Mouse (Mus musculus) hindbrain, embryonic 13.5 days (tissue): Measurements from ENCODE around the gene Sept9. TPM values are rescaled to one million over a fixed set of nuclear protein-coding genes. Genes with fewer than 3 reads are reported as not detected.
A peak's percentile ranks its signal among the peaks of the same experiment; 100 is the strongest.

ENCODE experiments used
- ATAC-seq: fragments of 200-750 bp; cut with Nextera tagmentation; 2 replicates; pipeline ENCODE4 v1.8.0; 2017; ENCODE audit warnings: moderate TSS enrichment; ENCODE audit not compliant: low FRiP score
- H3K27ac ChIP-seq: fragments of 300-500 bp; sonication (generic); 2 replicates; pipeline ENCODE4 v1.5.1; 2015; ENCODE audit warnings: inconsistent platforms, mild to moderate bottlenecking, moderate library complexity
- H3K27me3 ChIP-seq: fragments of 300-500 bp; sonication (generic); 2 replicates; pipeline ENCODE4 v1.6.1; 2015; ENCODE audit warnings: mild to moderate bottlenecking, inconsistent platforms
- H3K36me3 ChIP-seq: fragments of 300-500 bp; sonication (generic); 2 replicates; pipeline ENCODE4 v1.6.1; 2015; ENCODE audit warnings: mild to moderate bottlenecking, inconsistent platforms
- H3K4me1 ChIP-seq: fragments of 300-500 bp; sonication (generic); replicated peaks from 2 replicates; pipeline ENCODE4 v1.6.1; 2015; ENCODE audit warnings: inconsistent platforms
- H3K4me2 ChIP-seq: fragments of 300-500 bp; sonication (generic); 2 replicates; pipeline ENCODE4 v1.6.1; 2015; ENCODE audit warnings: inconsistent platforms, mild to moderate bottlenecking, moderate library complexity
- H3K4me3 ChIP-seq: fragments of 300-500 bp; sonication (generic); 2 replicates; pipeline ENCODE4 v1.5.1; 2015; ENCODE audit warnings: mild to moderate bottlenecking, inconsistent platforms
- H3K9ac ChIP-seq: fragments of 300-500 bp; sonication (generic); 2 replicates; pipeline ENCODE4 v1.6.1; 2015; ENCODE audit warnings: mild to moderate bottlenecking, inconsistent platforms
- H3K9me3 ChIP-seq: fragments of 300-500 bp; sonication (generic); 2 replicates; pipeline ENCODE4 v1.6.1; 2016; ENCODE audit warnings: inconsistent platforms
- WGBS: fragments of 180-500 bp; shearing (Covaris S2); methylation state at CpG from one replicate; pipeline ENCODE4 v1.1.7; 2015; 5-methylcytosine and 5-hydroxymethylcytosine counted together
- polyA plus RNA-seq: library from polyadenylated mRNA; unstranded; fragments of >200 nt; fragmentation: Nextera tagmentation; extraction: Ambion mirVana; gene quantifications from 2 replicates; pipeline ENCODE4 v1.2.1, GENCODE M21; 2015

Gene Sept9
- polyA plus RNA-seq, 1 experiment from 2014 or later, result 117 TPM

- Histone ChIP-seq H3K9ac (no peak overlapping the region), H3K4me2 (no peak overlapping the region), H3K4me1 (peaks cover 1% of the 10 kb centered on the region; the same call in 1 of the 2 replicates), H3K9me3 (no peaks in the 10 kb centered on the region), H3K27ac (no peak overlapping the region), H3K36me3 (peaks cover 9% of the 10 kb centered on the region), H3K4me3 (no peak overlapping the region), H3K27me3 (no peaks in the 10 kb centered on the region)
- ATAC-seq, result no peak
- 81% methylated on average over 7 of the region's 7 CpGs for WGBS
These were observed 167.4 kb downstream of the Sept9 start for GRCm38 (mm10) chr11:117366861-117367357.

GRCm38 (mm10) chr11:117367937-117368336 lies 168.5 kb downstream of the Sept9 start:
- H3K9me3 ChIP-seq, result no peaks in the 10 kb centered on the region
- no peak overlapping the region for H3K9ac ChIP-seq
- 89% methylated on average over 6 of the region's 6 CpGs for WGBS
- H3K27ac ChIP-seq, result no peak overlapping the region
- no peak overlapping the region for H3K4me2 ChIP-seq
- H3K36me3 ChIP-seq, result no peaks in the 10 kb centered on the region; the same call in 1 of the 2 replicates
- H3K27me3 ChIP-seq, result no peaks in the 10 kb centered on the region
- H3K4me1 ChIP-seq, result peaks cover 3% of the 10 kb centered on the region; the same call in 1 of the 2 replicates
- no peak for ATAC-seq
- no peak overlapping the region for H3K4me3 ChIP-seq

- Histone ChIP-seq H3K9ac (no peak overlapping the region), H3K27me3 (peaks cover 3% of the 10 kb centered on the region), H3K27ac (no peak overlapping the region), H3K36me3 (no peaks in the 10 kb centered on the region), H3K4me3 (no peak overlapping the region), H3K9me3 (no peaks in the 10 kb centered on the region), H3K4me2 (no peak overlapping the region), H3K4me1 (peaks cover 13% of the 10 kb centered on the region)
- 93% methylated on average over 5 of the region's 5 CpGs for WGBS
- ATAC-seq, result no peak
These were observed 169.9 kb downstream of the Sept9 start for GRCm38 (mm10) chr11:117369347-117369746.

- ATAC-seq, result no peak
- Histone ChIP-seq H3K4me3 (no peak overlapping the region), H3K9me3 (no peaks in the 10 kb centered on the region), H3K27me3 (peaks cover 8% of the 10 kb centered on the region), H3K4me2 (no peak overlapping the region), H3K27ac (no peak overlapping the region), H3K9ac (no peak overlapping the region), H3K36me3 (no peaks in the 10 kb centered on the region), H3K4me1 (peaks cover 13% of the 10 kb centered on the region)
- WGBS, result 75% methylated on average over 5 of the region's 5 CpGs
These were observed 170.9 kb downstream of the Sept9 start for GRCm38 (mm10) chr11:117370262-117370850.

- H3K27me3 ChIP-seq, result peaks cover 8% of the 10 kb centered on the region
- H3K4me2 ChIP-seq, result no peak overlapping the region
- H3K27ac ChIP-seq, result no peak overlapping the region
- no peak overlapping the region for H3K9ac ChIP-seq
- ATAC-seq, result no peak
- WGBS, result 88% methylated on average over 10 of the region's 10 CpGs
- no peaks in the 10 kb centered on the region for H3K9me3 ChIP-seq
- no peaks in the 10 kb centered on the region for H3K36me3 ChIP-seq
- H3K4me3 ChIP-seq, result no peak overlapping the region
- H3K4me1 ChIP-seq, result peaks cover 13% of the 10 kb centered on the region
These were observed 173.1 kb downstream of the Sept9 start for GRCm38 (mm10) chr11:117372537-117372936.

GRCm38 (mm10) chr11:117373195-117373594 lies 173.7 kb downstream of the Sept9 start:
- ATAC-seq, result no peak
- Histone ChIP-seq H3K27me3 (peaks cover 8% of the 10 kb centered on the region), H3K9me3 (no peaks in the 10 kb centered on the region), H3K4me1 (peaks cover 13% of the 10 kb centered on the region), H3K4me3 (no peak overlapping the region), H3K27ac (peak overlapping the region; percentile 40; the same call in 1 of the 2 replicates), H3K4me2 (no peak overlapping the region), H3K9ac (no peak overlapping the region), H3K36me3 (no peaks in the 10 kb centered on the region)
- 65% methylated on average over 20 of the region's 20 CpGs for WGBS

- H3K36me3 ChIP-seq, result no peaks in the 10 kb centered on the region
- no peak overlapping the region for H3K4me3 ChIP-seq
- ATAC-seq, result no peak
- no peak overlapping the region for H3K4me2 ChIP-seq
- H3K27ac ChIP-seq, result no peak overlapping the region
- peaks cover 12% of the 10 kb centered on the region for H3K27me3 ChIP-seq
- H3K9me3 ChIP-seq, result no peaks in the 10 kb centered on the region
- H3K4me1 ChIP-seq, result peaks cover 13% of the 10 kb centered on the region
- WGBS, result 26% methylated on average over 4 of the region's 4 CpGs
- H3K9ac ChIP-seq, result peak overlapping the region; percentile 36; the same call in 1 of the 2 replicates
These were observed 174.4 kb downstream of the Sept9 start for GRCm38 (mm10) chr11:117373870-117374269.

- H3K9ac ChIP-seq, result peak overlapping the region; percentile 36; the same call in 1 of the 2 replicates
These were observed 174.8 kb downstream of the Sept9 start for GRCm38 (mm10) chr11:117374288-117374687.

GRCm38 (mm10) chr11:117379774-117380173 lies 180.3 kb downstream of the Sept9 start:
- Histone ChIP-seq H3K27ac (no peak overlapping the region), H3K9ac (no peak overlapping the region), H3K4me1 (peaks cover 15% of the 10 kb centered on the region), H3K36me3 (no peaks in the 10 kb centered on the region), H3K4me3 (no peak overlapping the region), H3K27me3 (peaks cover 27% of the 10 kb centered on the region), H3K9me3 (no peaks in the 10 kb centered on the region), H3K4me2 (no peak overlapping the region)
- 63% methylated on average over 5 of the region's 5 CpGs for WGBS
- ATAC-seq, result no peak

More at GRCm38 (mm10) chr11:117374288-117374687, 174.8 kb downstream of the Sept9 start:
- Histone ChIP-seq H3K4me1 (peaks cover 13% of the 10 kb centered on the region), H3K27ac (no peak overlapping the region), H3K4me3 (no peak overlapping the region), H3K4me2 (no peak overlapping the region), H3K27me3 (peaks cover 13% of the 10 kb centered on the region), H3K36me3 (no peaks in the 10 kb centered on the region), H3K9me3 (no peaks in the 10 kb centered on the region)
- 63% methylated on average over 7 of the region's 7 CpGs for WGBS
- ATAC-seq, result no peak

GRCm38 (mm10) chr11:117384235-117384634 lies 184.8 kb downstream of the Sept9 start:
- H3K4me2 ChIP-seq, result no peak overlapping the region
- peaks cover 37% of the 10 kb centered on the region for H3K4me1 ChIP-seq
- no peak overlapping the region for H3K27ac ChIP-seq
- H3K9me3 ChIP-seq, result no peaks in the 10 kb centered on the region
- WGBS, result 43% methylated on average over 9 of the region's 9 CpGs
- H3K9ac ChIP-seq, result no peak overlapping the region
- no peak overlapping the region for H3K4me3 ChIP-seq
- no peak for ATAC-seq
- peaks cover 33% of the 10 kb centered on the region for H3K27me3 ChIP-seq
- no peaks in the 10 kb centered on the region for H3K36me3 ChIP-seq

GRCm38 (mm10) chr11:117384897-117385296 lies 185.4 kb downstream of the Sept9 start:
- WGBS, result 3% methylated on average over 16 of the region's 16 CpGs
- Histone ChIP-seq H3K9me3 (no peaks in the 10 kb centered on the region), H3K27ac (no peak overlapping the region), H3K4me3 (no peak overlapping the region), H3K9ac (no peak overlapping the region), H3K4me1 (peaks cover 39% of the 10 kb centered on the region), H3K4me2 (no peak overlapping the region), H3K36me3 (no peaks in the 10 kb centered on the region), H3K27me3 (peaks cover 33% of the 10 kb centered on the region)
- ATAC-seq, result peak; percentile 80

GRCm38 (mm10) chr11:117385331-117386103 lies 186.1 kb downstream of the Sept9 start:
- peaks cover 33% of the 10 kb centered on the region for H3K27me3 ChIP-seq
- H3K4me3 ChIP-seq, result no peak overlapping the region
- 43% methylated on average over 15 of the region's 15 CpGs for WGBS
- ATAC-seq, result no peak
- H3K27ac ChIP-seq, result no peak overlapping the region
- no peaks in the 10 kb centered on the region for H3K36me3 ChIP-seq
- H3K4me1 ChIP-seq, result peaks cover 39% of the 10 kb centered on the region
- no peak overlapping the region for H3K4me2 ChIP-seq
- H3K9ac ChIP-seq, result no peak overlapping the region
- H3K9me3 ChIP-seq, result no peaks in the 10 kb centered on the region
